Mouse (Mus musculus) intestine, postnatal 0 days (tissue): ENCODE results near the gene Timm8a2. TPM values are rescaled to one million over a fixed set of nuclear protein-coding genes. Genes with fewer than 3 reads are reported as not detected.

ENCODE experiments used
- ATAC-seq: fragments of 200-750 bp; cut with Nextera tagmentation; 2 replicates; pipeline ENCODE4 v1.8.0; 2017; ENCODE audit warnings: mild to moderate bottlenecking, moderate TSS enrichment, moderate library complexity
- H3K27ac ChIP-seq: fragments of 300-500 bp; sonication (generic); 2 replicates; pipeline ENCODE4 v1.5.1; 2014; ENCODE audit warnings: mild to moderate bottlenecking, low read depth, low read length, moderate library complexity
- H3K27me3 ChIP-seq: fragments of 300-500 bp; sonication (generic); replicated peaks from 2 replicates; pipeline ENCODE4 v1.6.1; 2014; ENCODE audit warnings: low read length, mixed read lengths; ENCODE audit not compliant: control insufficient read depth, insufficient read depth
- H3K36me3 ChIP-seq: fragments of 300-500 bp; sonication (generic); 2 replicates; pipeline ENCODE4 v1.6.1; 2014; ENCODE audit warnings: mild to moderate bottlenecking, moderate library complexity; ENCODE audit not compliant: control insufficient read depth, insufficient read depth
- H3K4me1 ChIP-seq: fragments of 300-500 bp; sonication (generic); replicated peaks from 2 replicates; pipeline ENCODE4 v1.6.1; 2014; ENCODE audit warnings: antibody characterized with exemption, low read length, mixed read lengths; ENCODE audit not compliant: control insufficient read depth, insufficient read depth
- H3K4me2 ChIP-seq: fragments of 300-500 bp; sonication (generic); replicated peaks from 2 replicates; pipeline ENCODE4 v1.6.1; 2014; ENCODE audit warnings: low read depth, mild to moderate bottlenecking, moderate library complexity
- H3K4me3 ChIP-seq: fragments of 300-500 bp; sonication (generic); 2 replicates; pipeline ENCODE4 v1.5.1; 2014; ENCODE audit warnings: low read depth, low read length
- H3K9ac ChIP-seq: fragments of 300-500 bp; sonication (generic); 2 replicates; pipeline ENCODE4 v1.6.1; 2014; ENCODE audit warnings: mild to moderate bottlenecking, low read depth, low read length
- H3K9me3 ChIP-seq: fragments of 300-500 bp; sonication (generic); 2 replicates; pipeline ENCODE4 v1.6.1; 2016; ENCODE audit warnings: mixed run types; ENCODE audit not compliant: control insufficient read depth
- CTCF ChIP-seq: sonication (generic); IDR thresholded peaks from 2 replicates; pipeline ENCODE4 v1.5.1; 2016; ENCODE audit warnings: low read depth, mild to moderate bottlenecking, control low read depth, antibody characterized with exemption, moderate library complexity
- WGBS: fragments of 180-500 bp; shearing (Covaris S2); extraction: QIAGEN DNeasy Blood & Tissue Kit; methylation state at CpG from one replicate; pipeline ENCODE4 v1.1.7; 2014; 5-methylcytosine and 5-hydroxymethylcytosine counted together
- polyA plus RNA-seq: library from polyadenylated mRNA; unstranded; fragments of >200 nt; fragmentation: Nextera tagmentation; extraction: Ambion mirVana; gene quantifications from 2 replicates; pipeline ENCODE4 v1.2.1, GENCODE M21; 2015

Timm8a2 gene
- polyA plus RNA-seq, 1 experiment from 2014 or later, result not detected

- no peak overlapping the region for H3K4me2 ChIP-seq
- no peak for ATAC-seq
- no peaks in the 10 kb centered on the region for H3K9me3 ChIP-seq
- H3K27me3 ChIP-seq, result no peaks in the 10 kb centered on the region
- no peaks in the 10 kb centered on the region for H3K36me3 ChIP-seq
- TF ChIP-seq CTCF, result no peak
- H3K4me3 ChIP-seq, result no peak overlapping the region
- 78% methylated on average over 8 of the region's 8 CpGs for WGBS
- no peaks in the 10 kb centered on the region for H3K4me1 ChIP-seq
- no peak overlapping the region for H3K27ac ChIP-seq
- no peak overlapping the region for H3K9ac ChIP-seq
Measured at GRCm38 (mm10) chr14:122042142-122042694, 7.7 kb downstream of the Timm8a2 start.

DNA sequence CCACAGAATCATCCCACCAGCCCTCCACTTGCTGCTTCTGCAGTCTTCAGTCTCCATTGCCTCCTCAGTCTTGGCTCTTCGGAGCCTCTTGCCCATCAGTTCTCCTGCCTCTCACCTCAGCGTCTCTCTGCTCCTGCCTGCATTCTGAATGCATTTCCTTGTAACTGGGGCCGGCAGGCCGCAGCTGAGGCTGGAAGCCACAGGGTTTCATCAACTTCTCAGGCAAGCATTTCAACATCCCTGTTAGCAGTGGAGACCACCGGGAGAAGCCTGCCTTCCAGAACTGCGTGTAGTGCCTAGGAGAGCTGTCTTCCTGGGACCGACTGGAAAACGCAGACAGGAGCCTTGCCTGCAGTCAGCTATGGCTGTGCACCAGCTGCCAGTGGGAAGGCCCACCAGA lies 13.3 kb downstream of the Timm8a2 start:
- Histone ChIP-seq H3K27ac (no peak overlapping the region), H3K4me2 (no peak overlapping the region), H3K4me1 (no peaks in the 10 kb centered on the region), H3K27me3 (no peaks in the 10 kb centered on the region), H3K9me3 (no peaks in the 10 kb centered on the region), H3K4me3 (no peak overlapping the region), H3K9ac (no peak overlapping the region), H3K36me3 (no peaks in the 10 kb centered on the region)
- no peak for TF ChIP-seq CTCF
- ATAC-seq, result no peak
- 89% methylated on average over 8 of the region's 8 CpGs for WGBS

DNA sequence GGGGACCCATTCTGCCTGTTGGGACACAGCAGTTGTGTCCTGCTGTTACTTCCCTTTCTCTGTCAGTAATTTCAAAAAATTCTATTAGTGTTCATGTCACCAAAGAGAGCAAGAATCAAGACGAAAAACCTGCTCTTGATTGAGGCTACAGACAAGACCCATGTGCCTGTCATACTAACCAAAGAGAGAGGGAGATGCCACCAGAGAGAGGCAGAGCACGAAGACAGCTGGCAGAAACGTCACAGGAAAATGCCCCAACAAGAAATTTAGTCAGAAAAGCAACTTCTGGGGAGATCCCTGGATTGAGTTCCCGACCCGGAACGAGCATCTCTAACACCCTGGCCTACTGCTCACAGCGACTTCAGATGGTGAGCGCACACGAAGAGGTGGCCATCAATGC lies 14.3 kb downstream of the Timm8a2 start:
- Histone ChIP-seq H3K36me3 (no peaks in the 10 kb centered on the region), H3K27ac (no peak overlapping the region), H3K4me3 (no peak overlapping the region), H3K4me1 (no peaks in the 10 kb centered on the region), H3K27me3 (no peaks in the 10 kb centered on the region), H3K9me3 (no peaks in the 10 kb centered on the region), H3K9ac (no peak overlapping the region), H3K4me2 (no peak overlapping the region)
- TF ChIP-seq CTCF, result no peak
- WGBS, result 88% methylated on average over 9 of the region's 9 CpGs
- ATAC-seq, result no peak

- Histone ChIP-seq H3K4me1 (no peaks in the 10 kb centered on the region), H3K27me3 (no peaks in the 10 kb centered on the region), H3K9ac (no peak overlapping the region), H3K27ac (no peak overlapping the region), H3K4me3 (no peak overlapping the region), H3K4me2 (no peak overlapping the region), H3K36me3 (no peaks in the 10 kb centered on the region), H3K9me3 (no peaks in the 10 kb centered on the region)
- 86% methylated on average over 9 of the region's 9 CpGs for WGBS
- no peak for TF ChIP-seq CTCF
- ATAC-seq, result no peak
Measured at GRCm38 (mm10) chr14:122052896-122053635, 18.6 kb downstream of the Timm8a2 start.

GRCm38 (mm10) chr14:122056871-122057270 lies 22.4 kb downstream of the Timm8a2 start:
- TF ChIP-seq CTCF, result no peak
- Histone ChIP-seq H3K9ac (no peak overlapping the region), H3K4me2 (no peak overlapping the region), H3K4me3 (no peak overlapping the region), H3K27me3 (no peaks in the 10 kb centered on the region), H3K36me3 (no peaks in the 10 kb centered on the region), H3K27ac (no peak overlapping the region), H3K4me1 (no peaks in the 10 kb centered on the region), H3K9me3 (no peaks in the 10 kb centered on the region)
- ATAC-seq, result no peak
- WGBS, result 74% methylated on average over 6 of the region's 6 CpGs

DNA sequence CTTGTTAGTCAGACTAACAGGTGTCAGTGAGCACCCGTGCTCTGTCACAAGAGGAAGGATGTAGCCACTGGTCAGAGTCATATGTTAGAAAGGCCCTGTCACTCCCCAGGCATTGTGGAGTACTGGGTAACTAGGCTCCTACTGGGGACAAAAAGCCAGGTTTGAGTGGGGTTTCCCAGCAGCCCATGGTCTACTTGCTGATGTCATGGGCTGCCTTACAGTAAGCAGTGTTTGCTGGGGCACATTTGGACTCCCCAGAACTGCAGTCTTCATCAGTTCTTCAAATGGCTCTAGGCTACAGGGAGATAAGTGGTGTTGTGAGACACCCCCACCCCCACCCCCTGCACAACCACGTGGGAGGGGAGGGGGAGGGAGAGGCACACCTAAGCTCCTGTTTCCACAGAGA lies 23.5 kb downstream of the Timm8a2 start:
- H3K4me2 ChIP-seq, result no peak overlapping the region
- ATAC-seq, result no peak
- no peaks in the 10 kb centered on the region for H3K27me3 ChIP-seq
- H3K9ac ChIP-seq, result no peak overlapping the region
- WGBS, result 24% methylated on average over 2 of the region's 2 CpGs
- no peaks in the 10 kb centered on the region for H3K36me3 ChIP-seq
- no peak overlapping the region for H3K27ac ChIP-seq
- TF ChIP-seq CTCF, result no peak
- no peak overlapping the region for H3K4me3 ChIP-seq
- H3K4me1 ChIP-seq, result no peaks in the 10 kb centered on the region
- H3K9me3 ChIP-seq, result no peaks in the 10 kb centered on the region
